Mouse (Mus musculus): Measurements from ENCODE around the gene Mast4.

Gene Mast4

DNA sequence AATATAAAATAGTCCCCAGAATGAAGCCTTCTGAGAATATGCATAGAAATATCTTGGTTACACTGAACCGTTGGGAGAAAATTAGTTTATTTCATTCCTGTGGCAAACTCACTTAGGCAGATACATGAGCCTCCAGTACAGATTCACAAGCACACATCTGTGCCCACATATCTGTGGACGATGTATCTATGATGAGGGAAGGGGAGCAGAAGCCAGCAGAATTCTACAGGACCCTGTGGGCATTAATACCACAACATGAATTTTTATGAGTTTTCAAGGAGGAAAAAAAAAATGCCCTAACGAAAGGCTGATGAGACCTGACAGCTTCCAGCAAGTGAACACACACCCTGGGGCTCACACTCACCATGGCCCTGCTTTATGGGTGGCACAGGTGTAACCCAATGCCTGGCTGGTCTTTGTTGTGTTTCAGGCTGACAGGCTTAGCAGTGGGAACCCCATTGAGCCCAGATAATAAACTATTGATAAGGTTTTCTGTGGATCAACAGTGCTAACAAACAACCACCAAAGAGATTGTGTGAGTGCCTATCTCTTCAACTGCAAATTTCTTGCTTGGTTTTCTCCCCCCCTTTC is 17.4 kb downstream of the Mast4 start:
- no peak for DNase-seq (ENCODE audit: low spot score in 2 of 2)

DNA sequence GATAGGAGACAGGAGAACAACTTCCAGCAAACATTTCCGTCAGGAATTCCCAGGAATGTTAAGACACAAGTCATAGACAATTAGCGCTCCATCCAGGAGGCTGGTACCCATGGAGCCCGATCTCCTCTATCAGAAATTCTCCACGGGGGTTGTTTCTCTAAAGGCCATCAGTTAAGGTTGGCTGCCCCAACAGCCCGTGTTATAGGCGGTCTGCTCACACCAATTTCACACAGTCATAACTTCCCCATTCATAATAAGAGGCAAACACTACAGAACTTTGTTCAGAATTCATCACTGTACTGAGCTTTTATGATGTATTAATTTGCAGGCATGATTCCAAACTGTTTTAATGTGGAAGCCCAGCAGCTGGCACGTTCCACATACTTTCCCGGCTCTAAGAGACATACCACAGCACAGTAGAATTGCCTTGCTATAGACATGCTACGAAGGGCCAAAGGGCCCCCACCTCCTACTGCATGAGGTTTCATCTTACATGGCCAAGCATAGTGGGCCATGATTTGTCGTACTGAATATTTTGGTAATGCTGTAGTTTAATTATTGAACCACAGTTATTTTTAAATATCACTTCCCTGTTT is 19.1 kb downstream of the Mast4 start:
- no peak for DNase-seq (ENCODE audit: low spot score in 2 of 2)

DNA sequence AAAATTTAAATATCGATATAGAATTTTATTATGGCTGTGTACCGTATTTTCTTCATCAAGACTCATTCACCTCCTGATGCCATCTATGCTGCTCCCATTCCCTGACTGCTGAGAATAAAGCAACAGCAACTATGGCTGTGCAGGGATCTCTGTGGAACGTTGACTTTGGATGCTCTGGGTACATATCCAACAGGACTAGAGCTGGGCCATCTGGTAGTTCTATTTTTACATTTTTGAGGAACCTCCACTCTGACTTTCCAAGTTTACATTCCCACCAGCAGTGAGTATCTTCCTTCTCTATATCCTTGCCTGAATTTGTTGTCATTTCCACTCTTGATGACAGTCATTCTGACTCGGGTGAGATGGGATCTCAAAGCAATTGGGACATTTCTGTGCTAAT is 26.0 kb downstream of the Mast4 start:
- DNase-seq (ENCODE audit: low spot score in 2 of 2) = no peak

DNA sequence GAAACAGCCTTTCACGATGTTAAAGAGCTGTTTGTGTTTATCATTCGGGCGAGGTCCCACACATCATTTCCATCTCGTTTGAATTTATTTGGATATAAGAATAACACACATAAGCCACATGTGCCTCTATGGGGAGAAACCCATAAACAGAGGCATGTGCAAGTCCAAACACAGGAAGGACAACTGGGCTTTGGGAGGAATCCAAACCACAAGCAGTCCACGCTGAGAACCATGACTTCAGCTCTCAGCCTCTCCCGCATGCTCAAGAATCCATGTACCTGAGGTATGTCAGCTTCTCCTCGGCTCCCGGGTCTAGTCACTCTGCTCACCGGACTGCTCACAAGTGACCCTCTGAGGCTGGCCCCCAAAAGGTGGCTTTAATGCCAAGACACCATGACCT is 30.5 kb downstream of the Mast4 start:
- no peak for DNase-seq (ENCODE audit: low spot score in 2 of 2)

DNA sequence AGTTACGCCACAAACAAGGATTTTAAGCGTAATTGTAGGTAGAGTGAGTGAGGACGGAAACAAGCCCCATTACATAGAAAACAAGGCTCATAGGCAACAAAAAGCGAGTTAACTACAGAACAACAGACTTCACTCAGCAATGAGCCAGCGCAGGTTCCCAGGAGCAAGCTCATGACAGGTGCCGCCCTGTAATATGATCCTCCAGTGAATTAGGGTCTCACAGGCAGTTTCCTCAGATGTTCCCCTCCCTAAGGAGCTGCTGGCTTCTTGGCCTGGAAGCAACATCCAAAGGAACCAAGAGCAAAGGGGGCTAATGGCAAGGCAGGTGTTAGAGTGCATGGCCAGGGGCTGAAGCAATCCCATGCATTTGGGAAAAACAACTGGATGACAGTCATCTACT is 31.8 kb downstream of the Mast4 start:
- no peak for DNase-seq (ENCODE audit: low spot score in 2 of 2)

DNA sequence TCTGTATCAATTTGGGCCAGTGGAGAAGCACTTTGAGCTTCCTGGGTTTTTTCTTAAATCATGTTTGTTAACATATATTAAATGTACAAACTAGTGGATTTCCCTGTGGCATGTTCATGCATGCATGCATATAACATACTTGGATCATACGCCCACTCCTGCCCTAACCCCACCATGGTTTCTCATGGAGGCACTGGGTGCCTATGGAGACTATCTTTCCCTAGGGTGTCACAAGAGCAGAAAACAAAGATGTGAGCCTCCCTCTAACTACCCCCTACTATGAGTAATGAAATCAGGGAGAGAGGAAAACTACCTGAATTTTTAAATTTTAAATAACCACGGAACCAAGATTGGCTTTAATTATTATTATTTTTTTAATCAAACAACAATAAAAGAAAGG is 32.2 kb downstream of the Mast4 start:
- DNase-seq (ENCODE audit: low spot score in 2 of 2) = no peak

DNA sequence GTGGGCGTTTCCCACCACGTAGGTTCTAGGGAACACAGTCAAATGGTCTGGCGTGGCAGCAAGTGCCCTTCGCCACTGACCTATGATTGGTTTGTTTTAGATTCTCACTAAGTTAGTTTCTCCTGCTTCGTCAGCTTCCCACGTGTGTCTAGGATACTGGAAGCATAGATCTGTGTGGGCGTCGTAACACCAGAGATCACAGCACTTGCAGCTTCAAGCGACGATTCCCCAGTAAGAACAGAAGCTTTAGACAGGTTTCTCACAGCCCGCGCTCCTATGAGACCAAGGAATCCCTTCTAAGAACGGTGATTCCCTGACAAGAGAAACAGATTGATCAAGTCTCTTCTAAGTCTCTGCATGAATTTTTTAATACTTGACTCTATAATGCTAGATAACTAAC is 39.9 kb downstream of the Mast4 start:
- no peak for DNase-seq (ENCODE audit: low spot score in 2 of 2)

DNA sequence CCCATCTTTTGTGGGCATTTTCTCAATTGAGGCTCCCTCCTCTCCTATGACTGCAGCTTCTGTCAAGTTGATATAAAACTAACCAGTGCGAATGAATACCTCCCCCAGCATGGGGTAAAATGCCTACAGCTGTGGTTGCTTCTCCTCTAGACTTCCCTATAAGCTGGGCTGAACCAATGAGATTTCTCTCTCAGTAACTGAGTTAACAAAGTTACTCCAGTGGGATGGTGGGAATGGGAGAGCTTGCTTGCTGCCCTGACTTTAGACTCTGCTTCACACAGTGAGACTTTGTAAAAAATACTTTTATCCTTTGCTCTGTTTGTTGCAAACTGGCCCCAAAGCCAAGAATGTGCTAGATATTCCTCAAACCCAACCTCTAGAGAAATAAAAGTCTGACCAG is 41.2 kb downstream of the Mast4 start:
- DNase-seq (ENCODE audit: low spot score in 2 of 2) = no peak

DNA sequence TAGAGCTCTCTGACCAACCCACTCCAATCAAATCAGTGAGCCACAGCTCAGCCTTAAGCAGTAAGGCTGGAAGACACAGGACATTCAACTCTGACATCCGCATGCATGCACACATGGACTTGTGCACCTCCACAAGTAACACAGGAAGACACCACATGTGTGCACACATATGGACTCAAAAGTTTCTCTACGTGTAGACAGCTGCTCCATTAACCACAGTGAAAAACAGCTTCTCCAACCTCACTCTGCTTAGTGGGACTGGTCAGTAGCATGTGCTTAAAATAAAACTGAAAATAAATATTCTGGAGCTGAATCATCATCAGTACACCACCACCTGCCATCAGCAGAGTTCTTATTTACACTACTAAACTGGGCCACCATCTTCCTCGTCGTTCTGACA is 43.2 kb downstream of the Mast4 start:
- no peak for DNase-seq (ENCODE audit: low spot score in 2 of 2)

DNA sequence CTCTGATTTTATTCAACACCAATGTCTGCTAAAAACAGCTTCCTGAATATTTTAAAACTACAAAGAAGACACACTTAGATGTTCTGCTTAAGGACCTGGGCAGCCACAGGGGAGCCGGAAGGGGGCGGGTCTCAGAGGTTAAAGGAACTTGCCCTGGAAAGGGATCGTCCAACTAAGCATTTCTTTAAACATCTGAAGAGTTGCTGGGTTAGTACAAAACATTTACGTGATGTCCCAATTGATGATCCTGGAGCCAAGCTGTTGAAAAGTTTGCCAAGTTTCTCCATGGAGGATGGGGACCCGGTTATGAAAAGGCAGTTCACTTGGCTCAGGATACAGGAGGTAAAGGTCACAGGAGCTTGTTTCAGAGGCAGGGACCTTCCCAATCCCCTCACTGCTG is 48.5 kb downstream of the Mast4 start:
- DNase-seq (ENCODE audit: low spot score in 2 of 2) = peak in 1 of 2 experiments; percentile 37

DNA sequence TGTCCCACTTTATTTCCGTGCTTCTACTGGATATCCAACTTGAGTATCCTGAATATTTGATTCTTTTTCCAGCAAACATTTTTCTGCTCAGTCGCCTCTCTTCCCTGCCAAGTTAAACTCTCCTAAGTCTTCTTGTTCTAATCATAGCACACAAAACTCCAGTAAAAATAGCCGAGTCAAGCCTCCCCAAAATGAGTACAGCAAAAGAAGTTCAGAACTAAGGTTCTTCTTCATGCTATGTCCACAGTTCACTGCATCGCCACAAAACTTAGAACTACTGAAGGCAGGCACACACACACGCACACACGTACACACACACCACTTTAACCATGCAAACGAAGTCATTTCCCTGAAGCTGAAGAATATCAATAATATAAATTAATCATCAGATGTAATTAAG is 49.3 kb downstream of the Mast4 start:
- DNase-seq (ENCODE audit: low spot score in 2 of 2) = no peak

DNA sequence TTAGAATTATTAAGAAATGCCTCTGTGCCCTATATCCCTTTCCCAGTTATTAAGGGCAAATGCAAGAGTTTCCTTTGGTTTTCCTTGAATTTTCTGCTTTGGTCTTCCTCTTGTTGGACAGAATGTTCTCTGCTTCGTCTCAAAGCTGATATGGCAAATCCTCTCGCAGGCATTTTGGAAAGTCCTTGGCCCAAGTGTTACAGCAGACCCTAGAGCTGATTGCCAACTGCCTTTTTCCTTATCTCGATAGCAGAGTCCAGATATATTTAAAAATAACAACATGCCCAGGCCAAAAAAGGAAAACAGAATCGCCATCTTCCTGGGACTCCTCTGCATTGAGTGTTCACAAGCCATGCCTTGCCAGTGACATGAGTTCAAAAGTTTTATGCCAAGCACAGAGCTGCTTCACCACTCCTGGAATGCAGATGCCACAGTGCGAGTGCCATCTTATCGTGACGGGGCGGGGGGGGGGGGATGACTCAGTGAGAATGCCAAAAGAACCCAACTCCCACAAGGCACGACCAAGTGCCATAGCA is 63.4 kb downstream of the Mast4 start:
- no peak for DNase-seq (ENCODE audit: low spot score in 2 of 2)

DNA sequence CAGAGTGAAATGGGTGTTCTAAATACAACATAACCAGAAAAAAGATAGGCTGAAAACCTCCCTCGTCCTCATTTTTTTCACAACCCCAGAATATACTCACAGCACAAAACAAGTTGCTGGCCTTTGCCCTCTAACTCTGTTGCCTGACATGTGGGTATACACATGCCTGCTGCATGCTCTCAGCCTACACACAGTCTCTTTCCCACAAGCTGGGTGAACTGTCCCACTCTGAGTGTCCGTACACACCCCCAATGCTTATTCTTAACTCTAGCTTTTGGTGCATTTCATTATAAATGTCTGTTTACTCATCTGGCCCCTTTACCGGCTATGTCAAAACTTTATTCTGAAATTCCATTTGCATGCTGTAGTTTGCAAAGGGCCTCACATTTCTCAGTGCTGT is 71.6 kb downstream of the Mast4 start:
- no peak for DNase-seq (ENCODE audit: low spot score in 2 of 2)

DNA sequence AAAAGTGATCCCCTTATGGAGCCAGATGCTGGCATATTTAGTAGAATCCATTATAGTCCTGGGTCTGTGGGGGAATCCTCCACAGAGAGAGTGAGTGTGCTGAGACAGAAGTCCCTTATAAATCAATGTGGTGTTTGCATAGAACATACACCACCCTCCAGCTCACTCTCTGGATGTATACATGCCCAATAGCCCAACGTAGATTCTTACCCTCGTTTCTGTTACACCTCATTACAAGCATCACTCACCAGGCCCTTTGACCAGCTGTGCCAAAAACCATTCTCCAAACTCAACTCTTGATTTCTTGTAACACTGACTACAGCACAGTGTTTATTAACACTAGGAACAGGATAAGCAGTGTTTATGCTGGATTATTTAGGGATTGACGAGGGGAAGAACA is 72.2 kb downstream of the Mast4 start:
- no peak for DNase-seq (ENCODE audit: low spot score in 2 of 2)

DNA sequence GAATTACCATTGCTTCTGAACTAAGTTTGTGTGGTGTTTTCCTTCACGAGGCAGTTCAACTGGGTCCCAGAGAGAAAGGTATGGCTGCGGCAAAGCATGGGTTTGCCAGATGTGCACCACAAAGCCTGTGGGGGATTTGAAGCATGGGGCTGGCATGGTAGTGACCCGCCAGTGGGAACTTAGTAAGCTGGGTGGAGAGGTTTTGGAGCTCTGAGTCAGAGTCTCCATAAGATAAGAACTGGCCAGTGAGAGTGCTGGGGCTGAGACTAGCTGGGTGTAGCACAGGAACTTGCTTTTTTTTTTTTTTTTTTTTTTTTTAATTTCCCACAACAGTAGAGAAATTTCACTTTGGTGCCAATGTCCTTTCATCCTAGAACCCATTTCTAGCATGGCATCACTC is 73.9 kb downstream of the Mast4 start:
- no peak for DNase-seq (ENCODE audit: low spot score in 2 of 2)

DNA sequence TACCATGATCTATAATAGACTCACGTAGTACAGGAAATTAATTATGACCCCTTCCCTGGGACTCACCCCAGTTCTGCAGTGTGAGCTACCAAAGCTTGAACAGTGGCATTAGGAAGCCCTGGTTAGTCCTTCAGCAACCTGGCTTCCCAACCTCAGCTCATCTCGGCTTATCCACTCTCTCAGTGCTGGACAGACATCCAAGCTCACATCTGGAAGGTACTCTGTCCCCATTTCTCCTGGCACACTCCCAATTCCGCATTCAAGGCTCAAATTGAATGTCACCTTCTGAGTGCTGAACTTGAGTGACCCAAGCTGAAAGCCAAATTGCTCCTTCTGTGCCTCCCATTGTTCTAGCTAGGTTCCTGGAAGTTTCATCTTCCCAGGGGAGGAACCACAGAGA is 76.2 kb downstream of the Mast4 start:
- no peak for DNase-seq (ENCODE audit: low spot score in 2 of 2)

DNA sequence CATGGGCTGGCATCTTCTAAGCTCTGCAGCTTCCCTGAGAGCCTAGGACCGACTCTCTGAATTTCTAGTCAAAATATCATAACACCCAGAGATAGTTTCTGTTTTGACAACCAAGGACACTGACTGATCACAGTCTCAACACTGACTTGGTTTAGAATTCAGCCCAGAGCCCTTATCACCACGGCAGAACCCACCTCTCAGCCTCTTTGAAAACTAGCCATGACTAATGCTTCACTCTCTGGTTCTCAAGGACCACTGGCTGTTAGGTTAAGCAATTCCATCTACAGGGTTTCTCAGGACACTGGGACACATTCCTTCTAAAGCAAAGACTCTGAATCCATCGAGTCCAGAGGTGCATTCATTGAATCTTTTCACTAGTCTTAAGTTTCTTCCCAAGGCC is 79.4 kb downstream of the Mast4 start:
- DNase-seq (ENCODE audit: low spot score in 2 of 2) = no peak

DNA sequence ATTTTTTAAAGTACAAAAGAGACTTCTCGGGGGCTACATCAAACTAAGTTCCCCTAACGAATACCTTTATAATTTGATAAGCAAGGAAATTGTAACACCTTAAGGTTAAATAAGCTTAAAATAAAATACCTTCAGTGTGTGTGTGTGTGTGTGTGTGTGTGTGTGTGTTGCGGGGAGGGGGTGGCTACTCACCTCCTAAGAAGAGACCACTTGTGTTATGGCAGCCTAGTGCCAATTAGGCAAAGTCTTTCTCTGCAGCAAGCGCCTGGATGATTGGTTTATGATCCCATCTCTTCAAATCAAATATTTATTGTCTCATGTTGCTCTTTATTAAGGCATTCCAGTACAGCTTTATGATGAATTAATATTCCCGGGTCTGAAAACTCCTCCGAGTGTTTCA is 81.2 kb downstream of the Mast4 start:
- DNase-seq (ENCODE audit: low spot score in 2 of 2) = no peak

DNA sequence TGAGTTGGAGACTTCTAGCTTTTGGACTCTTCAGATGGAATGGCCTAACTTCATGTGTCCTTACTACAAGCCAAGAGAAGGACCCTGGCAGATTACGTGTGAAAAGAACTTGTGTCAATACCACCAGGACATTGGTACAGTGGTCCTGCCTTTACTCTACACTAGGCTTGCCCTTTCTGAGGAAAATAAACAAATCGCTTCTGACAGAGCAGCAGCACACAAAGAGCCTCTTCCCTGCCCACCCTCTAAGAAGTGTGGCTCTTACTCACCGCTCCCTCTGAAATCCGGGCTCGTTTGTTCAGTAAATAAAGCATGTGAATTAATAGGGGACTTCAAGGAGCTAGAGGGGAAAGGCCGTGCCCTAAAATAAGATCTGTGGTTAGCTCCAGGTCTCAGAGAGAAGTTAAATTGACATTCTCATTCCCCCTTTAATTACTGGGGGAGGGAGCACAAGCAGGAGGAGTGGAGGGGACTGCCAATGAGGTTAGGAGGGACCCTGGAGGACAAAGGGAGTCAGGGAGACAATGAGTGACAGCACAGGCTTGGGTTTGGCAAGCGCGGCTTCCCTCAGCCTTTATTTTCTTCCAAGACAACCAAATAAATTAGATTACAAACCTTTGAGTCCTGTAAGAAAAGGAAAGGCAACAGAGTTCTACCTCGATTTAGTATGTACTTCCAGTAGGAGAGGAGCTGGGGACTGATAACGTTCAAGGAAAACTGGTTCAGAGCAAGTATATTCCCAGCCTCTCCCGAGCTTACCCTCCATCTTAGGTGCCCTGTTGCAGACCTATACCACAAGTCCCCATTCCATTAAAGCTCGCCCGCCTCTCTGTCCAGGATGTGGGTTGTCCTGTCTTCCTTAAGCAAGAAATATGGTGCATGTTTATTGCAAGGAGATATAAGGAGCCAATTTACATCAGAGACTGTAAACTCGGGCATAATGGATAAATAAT is 85.9 kb downstream of the Mast4 start:
- DNase-seq (ENCODE audit: low spot score in 2 of 2) = no peak

DNA sequence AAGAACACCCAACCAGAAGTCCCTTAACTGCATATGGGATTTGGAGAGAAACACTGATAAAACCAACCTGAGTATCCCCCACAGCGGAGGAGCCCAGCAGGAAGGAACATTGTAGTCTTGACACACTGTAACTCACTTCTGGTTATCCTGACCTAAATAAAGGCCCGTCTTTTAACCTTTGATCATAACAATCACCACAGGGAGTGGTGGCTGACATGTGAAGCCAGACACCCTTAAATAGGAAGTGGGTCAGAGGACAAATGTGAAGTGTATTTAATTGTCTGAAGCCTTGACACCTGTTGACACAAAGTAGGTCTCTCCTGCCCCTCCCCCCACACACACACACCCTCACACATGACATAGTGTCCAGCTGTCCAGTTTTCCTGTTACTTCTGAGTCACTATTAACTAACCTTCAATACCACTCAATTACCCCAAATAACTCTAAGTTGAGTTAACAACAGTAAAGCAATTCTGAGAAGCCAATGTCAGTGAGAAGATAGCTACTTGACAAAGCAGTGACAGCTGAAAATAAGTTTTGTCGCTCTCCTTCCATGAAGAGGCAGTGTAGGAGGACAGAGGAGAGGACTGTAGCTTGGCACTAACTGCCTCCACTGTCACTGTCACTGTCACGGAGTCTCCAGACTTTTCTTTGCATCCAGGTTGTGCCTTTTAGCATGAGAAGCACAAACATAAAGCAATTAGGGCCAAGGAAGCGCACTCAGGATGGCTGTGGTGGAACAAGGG is 87.2 kb downstream of the Mast4 start:
- DNase-seq (ENCODE audit: low spot score in 2 of 2) = no peak

DNA sequence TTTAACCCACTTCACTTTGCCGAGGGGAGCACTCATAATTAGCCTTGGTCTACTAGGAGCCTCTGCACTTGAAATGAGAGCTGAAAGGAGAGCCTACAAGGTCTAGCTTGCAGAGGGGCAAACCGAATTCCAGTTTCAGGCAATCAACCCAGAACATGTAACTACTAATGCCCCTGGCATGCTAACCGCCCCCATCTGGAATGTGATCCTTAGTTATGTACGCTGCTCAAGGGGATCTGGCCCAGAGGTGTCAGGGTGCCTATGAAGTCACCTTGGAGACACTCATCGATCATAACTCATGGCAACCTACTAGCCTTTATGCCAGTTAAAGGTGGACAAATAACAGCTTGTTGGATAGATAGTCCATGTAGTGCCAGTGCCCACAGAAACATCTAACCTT is 88.9 kb downstream of the Mast4 start:
- DNase-seq (ENCODE audit: low spot score in 2 of 2) = no peak

DNA sequence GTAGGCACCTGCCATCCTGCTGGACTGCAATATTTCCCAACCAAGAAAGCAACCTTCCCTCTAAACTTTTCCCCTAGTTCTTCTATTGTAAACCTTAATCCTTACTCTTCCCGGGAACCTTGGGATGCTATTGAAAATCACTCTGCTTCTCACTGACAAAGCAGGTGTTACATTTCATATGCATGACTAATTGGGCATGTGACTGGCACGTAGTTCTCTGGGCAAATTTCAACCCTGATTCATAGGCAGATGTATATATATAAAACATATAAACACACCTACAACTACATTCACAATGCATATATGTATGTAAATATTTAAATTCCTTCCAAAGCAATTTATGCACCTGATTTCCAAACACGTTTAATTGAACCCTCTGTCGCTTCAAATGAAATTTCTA is 90.2 kb downstream of the Mast4 start:
- no peak for DNase-seq (ENCODE audit: low spot score in 2 of 2)
